1 mouse cellular context compared by ENCODE assay signal in the genomic region with DNA sequence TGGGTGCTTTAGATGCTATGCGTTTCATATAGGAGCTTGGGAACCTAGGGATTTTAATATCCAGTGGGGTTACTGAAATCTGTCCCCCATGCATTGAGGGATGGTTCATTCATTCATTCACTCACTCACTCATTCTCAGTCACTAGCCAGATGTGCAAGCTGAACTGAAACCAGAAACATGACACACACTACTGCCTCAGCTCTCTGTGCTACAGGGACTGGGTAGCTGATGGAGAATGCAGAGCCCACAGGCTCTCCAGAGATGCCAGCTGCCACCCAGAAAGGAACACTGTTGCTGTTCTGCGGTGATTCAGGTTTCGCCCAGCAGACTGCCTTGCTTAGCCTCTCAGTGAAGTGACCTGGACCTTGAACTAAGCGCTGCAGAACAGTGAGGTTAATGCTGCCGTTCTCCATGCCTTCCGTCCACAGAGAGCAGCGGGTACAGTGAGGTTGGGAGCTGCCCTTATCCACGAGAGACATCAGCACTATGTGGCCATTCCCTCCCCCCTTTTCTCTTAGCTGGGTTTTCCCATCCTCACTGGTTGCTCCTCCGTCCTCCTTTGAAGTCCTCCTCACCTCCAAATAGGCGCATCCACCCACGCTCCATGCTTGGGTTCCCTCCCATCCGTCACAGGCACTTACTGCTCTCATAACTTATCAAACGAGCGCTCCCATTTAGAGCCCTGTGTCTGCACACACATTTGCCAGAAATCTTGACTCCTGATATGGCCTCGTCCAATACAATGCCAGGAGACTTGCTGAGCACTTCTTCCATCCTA.
TF ChIP-seq lines count a peak whose summit lies in the region.

No protein-coding gene starts in this region.

TF ChIP-seq in CH12.LX, 34 proteins besides CTCF, POLR2A, EP300 and RAD21 (continued from another document):
- TF ChIP-seq MEF2A (IDR thresholded peaks at IDR 0.05; ENCODE audit: borderline replicate concordance, low read depth, low read length): peak; percentile 39; the same call in 1 of the 2 replicates
- TF ChIP-seq TBP (conservative IDR thresholded peaks at IDR 0.05; ENCODE audit: low read depth, low read length): no peak
- TF ChIP-seq MAFK (IDR thresholded peaks at IDR 0.05; ENCODE audit: insufficient replicate concordance, low read length): no peak
- no peak for TF ChIP-seq MXI1 (IDR thresholded peaks at IDR 0.05; ENCODE audit: low read depth, low read length)
